Mouse (Mus musculus): ENCODE results near the gene Ins2.

GRCm38 (mm10) chr7:142658681-142659180, 84.5 kb downstream of the Ins2 start:
- TF ChIP-seq CTCF (IDR thresholded peaks at IDR 0.05; ENCODE audit: control insufficient read depth, insufficient read depth, insufficient replicate concordance, low read depth, low read length) (no peak), POLR2A (IDR thresholded peaks at IDR 0.05; ENCODE audit: control insufficient read depth, low read depth, low read length) (no peak)
